Mouse (Mus musculus): ENCODE results near the gene Gm4869. TPM values are rescaled to one million over a fixed set of nuclear protein-coding genes. Genes with fewer than 3 reads are reported as not detected.
A peak's percentile ranks its signal among the peaks of the same experiment; 100 is the strongest.
"Not testable (repeated sequence)": the region's sequence is repeated elsewhere in the genome, so short reads cannot be mapped to it uniquely, and the experiment has no call there.

Gene Gm4869
- polyA plus RNA-seq, 1 experiment from 2014 or later, result not detected

- WGBS, result 68% methylated on average over 4 of the region's 4 CpGs
- H3K9ac ChIP-seq (replicated peaks), result peak overlapping the region; percentile 93
- H3K9me3 ChIP-seq, result no peaks in the 10 kb centered on the region
- no peak overlapping the region for H3K27ac ChIP-seq (replicated peaks)
- H3K4me3 ChIP-seq, result peak overlapping the region; percentile 98
- H3K4me1 ChIP-seq, result peaks cover 31% of the 10 kb centered on the region
- peak overlapping the region; percentile 90 for H3K4me2 ChIP-seq (replicated peaks)
- H3K27me3 ChIP-seq, result no peaks in the 10 kb centered on the region
- 0 out of 2 replicates have a peak, but pooled peaks cover 5% of the 10 kb centered on the region for H3K36me3 ChIP-seq
- ATAC-seq (replicated peaks), result no peak
Measured at GRCm38 (mm10) chr5:140420616-140421015, 24.8 kb upstream of the Gm4869 start.

- Histone ChIP-seq H3K4me3 (no peak overlapping the region), H3K9ac (replicated peaks) (no peak overlapping the region), H3K9me3 (no peaks in the 10 kb centered on the region), H3K27ac (replicated peaks) (no peak overlapping the region), H3K4me1 (peaks cover 19% of the 10 kb centered on the region), H3K36me3 (peaks cover 43% of the 10 kb centered on the region), H3K27me3 (no peaks in the 10 kb centered on the region), H3K4me2 (replicated peaks) (no peak overlapping the region)
- ATAC-seq (replicated peaks), result no peak
- 96% methylated on average over 17 of the region's 17 CpGs for WGBS
Measured at GRCm38 (mm10) chr5:140425016-140425783, 20.2 kb upstream of the Gm4869 start.

DNA sequence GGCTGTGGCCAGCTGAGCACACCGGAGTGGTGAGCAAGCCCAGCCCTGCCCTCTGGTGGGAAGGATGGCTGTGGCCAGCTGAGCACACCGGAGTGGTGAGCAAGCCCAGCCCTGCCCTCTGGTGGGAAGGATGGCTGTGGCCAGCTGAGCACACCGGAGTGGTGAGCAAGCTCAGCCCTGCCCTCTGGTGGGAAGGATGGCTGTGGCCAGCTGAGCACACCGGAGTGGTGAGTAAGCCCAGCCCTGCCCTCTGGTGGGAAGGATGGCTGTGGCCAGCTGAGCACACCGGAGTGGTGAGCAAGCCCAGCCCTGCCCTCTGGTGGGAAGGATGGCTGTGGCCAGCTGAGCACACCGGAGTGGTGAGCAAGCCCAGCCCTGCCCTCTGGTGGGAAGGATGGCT lies 6.3 kb upstream of the Gm4869 start:
- H3K36me3 ChIP-seq, result peaks cover 69% of the 10 kb centered on the region
- not testable (repeated sequence) for H3K4me1 ChIP-seq; H3K27me3 ChIP-seq; H3K9me3 ChIP-seq; H3K27ac ChIP-seq (replicated peaks); H3K9ac ChIP-seq (replicated peaks); H3K4me3 ChIP-seq; ATAC-seq (replicated peaks); H3K4me2 ChIP-seq (replicated peaks)
- WGBS, result 100% methylated on average over 1 of the region's 6 CpGs

GRCm38 (mm10) chr5:140441406-140441805 lies 4.0 kb upstream of the Gm4869 start:
- Histone ChIP-seq H3K4me3 (no peak overlapping the region), H3K4me2 (replicated peaks) (no peak overlapping the region), H3K4me1 (no peaks in the 10 kb centered on the region), H3K27me3 (no peaks in the 10 kb centered on the region), H3K27ac (replicated peaks) (no peak overlapping the region), H3K9me3 (no peaks in the 10 kb centered on the region), H3K36me3 (peaks cover 65% of the 10 kb centered on the region), H3K9ac (replicated peaks) (no peak overlapping the region)
- no peak for ATAC-seq (replicated peaks)
- WGBS, result 93% methylated on average over 2 of the region's 3 CpGs

- WGBS, result 90% methylated on average over 4 of the region's 4 CpGs
- ATAC-seq (replicated peaks), result no peak
- peaks cover 44% of the 10 kb centered on the region for H3K36me3 ChIP-seq
Measured at GRCm38 (mm10) chr5:140444012-140444411, 1.4 kb upstream of the Gm4869 start.

DNA sequence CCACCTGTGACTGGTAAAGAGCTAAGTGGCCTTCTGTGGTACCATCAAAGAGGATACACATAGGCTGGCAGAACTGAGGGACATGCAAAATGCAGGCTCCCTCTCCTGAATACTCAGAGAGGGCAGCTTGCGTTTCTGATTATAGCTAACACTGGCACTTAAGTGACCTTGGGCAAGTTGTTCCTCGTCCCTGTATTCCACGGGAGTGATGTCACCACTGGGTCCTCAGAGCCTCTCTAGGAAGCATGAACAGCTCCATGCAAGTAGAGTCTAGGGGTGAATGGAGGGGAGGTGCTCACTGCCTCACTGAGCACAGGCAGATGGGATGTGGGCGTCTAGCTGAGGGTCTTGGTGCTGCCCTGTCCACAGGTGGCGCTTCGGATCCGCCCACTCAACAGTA lies 609 bp downstream of the Gm4869 start:
- Histone ChIP-seq H3K27me3 (no peaks in the 10 kb centered on the region), H3K4me1 (no peaks in the 10 kb centered on the region), H3K36me3 (peaks cover 30% of the 10 kb centered on the region), H3K4me3 (no peak overlapping the region), H3K9me3 (no peaks in the 10 kb centered on the region), H3K9ac (replicated peaks) (no peak overlapping the region), H3K27ac (replicated peaks) (no peak overlapping the region), H3K4me2 (replicated peaks) (no peak overlapping the region)
- WGBS, result 80% methylated on average over 7 of the region's 7 CpGs
- no peak for ATAC-seq (replicated peaks)

More at GRCm38 (mm10) chr5:140444012-140444411, 1.4 kb upstream of the Gm4869 start:
- Histone ChIP-seq H3K9ac (replicated peaks) (no peak overlapping the region), H3K27ac (replicated peaks) (no peak overlapping the region), H3K4me1 (no peaks in the 10 kb centered on the region), H3K9me3 (no peaks in the 10 kb centered on the region), H3K4me2 (replicated peaks) (no peak overlapping the region), H3K27me3 (no peaks in the 10 kb centered on the region), H3K4me3 (no peak overlapping the region)

DNA sequence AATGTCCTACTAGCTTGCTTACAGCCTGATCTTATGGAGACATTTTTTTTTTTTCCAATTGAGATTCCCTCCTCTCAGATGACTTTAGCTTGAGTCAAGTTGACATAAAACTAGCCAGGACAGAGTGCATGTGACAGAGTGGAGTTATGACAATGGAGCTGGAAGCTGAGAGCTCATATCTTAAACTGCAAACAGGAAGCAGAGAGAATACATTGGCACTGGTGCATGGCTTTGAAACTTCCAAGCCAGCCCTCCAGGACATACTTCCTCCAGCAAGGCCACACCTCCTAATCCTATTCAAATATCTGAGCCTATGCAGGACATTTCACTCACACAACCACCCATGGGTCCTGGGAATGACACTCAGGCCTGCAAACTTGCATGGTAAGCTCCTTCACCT lies 9.0 kb downstream of the Gm4869 start:
- ATAC-seq (replicated peaks), result no peak
- no peak overlapping the region for H3K27ac ChIP-seq (replicated peaks)
- no peaks in the 10 kb centered on the region for H3K36me3 ChIP-seq
- H3K4me3 ChIP-seq, result no peak overlapping the region
- no peaks in the 10 kb centered on the region for H3K4me1 ChIP-seq
- H3K9ac ChIP-seq (replicated peaks), result no peak overlapping the region
- H3K4me2 ChIP-seq (replicated peaks), result no peak overlapping the region
- no peaks in the 10 kb centered on the region for H3K9me3 ChIP-seq
- no peaks in the 10 kb centered on the region for H3K27me3 ChIP-seq

DNA sequence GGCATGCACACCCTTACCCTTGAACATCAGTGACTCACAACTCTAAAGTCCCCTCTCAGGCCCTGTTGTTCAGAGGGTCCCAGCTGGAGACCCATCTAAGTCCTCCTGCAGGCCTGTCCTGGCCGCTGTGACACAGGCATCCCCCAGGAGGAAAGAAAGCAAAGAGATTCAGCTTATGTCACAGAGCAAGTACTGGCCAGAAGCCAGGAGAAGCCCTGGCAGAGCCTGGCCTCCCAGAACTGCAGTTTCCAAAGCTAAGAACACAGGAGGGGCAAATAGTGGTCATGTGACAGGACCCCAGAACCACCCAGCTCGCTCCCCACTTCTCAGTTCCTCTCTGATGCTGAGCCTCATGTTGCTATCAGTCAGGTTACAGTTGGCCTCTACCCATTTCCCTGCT lies 10.0 kb downstream of the Gm4869 start:
- no peaks in the 10 kb centered on the region for H3K36me3 ChIP-seq
- WGBS, result 62% methylated on average over 2 of the region's 2 CpGs

DNA sequence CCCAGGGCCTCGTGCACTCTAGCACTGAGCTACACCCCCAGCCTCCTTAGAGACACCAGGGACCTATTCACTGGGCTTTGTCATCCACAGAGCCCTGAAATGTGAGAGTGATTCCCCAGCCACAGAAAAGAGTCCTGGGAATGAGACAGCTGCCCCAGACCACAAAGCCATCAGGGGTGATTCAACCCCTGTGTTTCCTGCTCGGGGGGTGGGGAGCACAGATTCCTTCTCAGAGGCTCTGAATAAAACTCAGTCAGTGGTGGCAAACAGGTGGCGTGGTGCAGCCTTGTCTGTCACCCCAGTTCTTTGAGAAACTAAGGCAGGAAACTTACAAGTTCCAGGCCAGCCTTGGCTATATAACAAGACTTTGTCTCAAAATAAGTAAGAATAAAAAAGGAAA lies 16.0 kb downstream of the Gm4869 start:
- Histone ChIP-seq H3K4me3 (no peak overlapping the region), H3K27ac (replicated peaks) (no peak overlapping the region), H3K4me2 (replicated peaks) (no peak overlapping the region), H3K9me3 (no peaks in the 10 kb centered on the region), H3K27me3 (no peaks in the 10 kb centered on the region), H3K36me3 (no peaks in the 10 kb centered on the region), H3K9ac (replicated peaks) (no peak overlapping the region), H3K4me1 (no peaks in the 10 kb centered on the region)
- no peak for ATAC-seq (replicated peaks)
- 85% methylated on average over 3 of the region's 3 CpGs for whole genome bisulfite sequencing

More for the DNA sequence above, 10.0 kb downstream of the Gm4869 start:
- no peak for ATAC-seq (replicated peaks)
- H3K9me3 ChIP-seq, result no peaks in the 10 kb centered on the region
- no peak overlapping the region for H3K4me2 ChIP-seq (replicated peaks)
- H3K4me1 ChIP-seq, result no peaks in the 10 kb centered on the region
- no peak overlapping the region for H3K9ac ChIP-seq (replicated peaks)
- H3K4me3 ChIP-seq, result no peak overlapping the region
- H3K27ac ChIP-seq (replicated peaks), result no peak overlapping the region
- H3K27me3 ChIP-seq, result no peaks in the 10 kb centered on the region

GRCm38 (mm10) chr5:140463151-140463550 lies 17.7 kb downstream of the Gm4869 start:
- not testable (repeated sequence) for H3K9ac ChIP-seq (replicated peaks); H3K4me1 ChIP-seq; ATAC-seq (replicated peaks); H3K4me2 ChIP-seq (replicated peaks); H3K9me3 ChIP-seq; H3K27ac ChIP-seq (replicated peaks); H3K27me3 ChIP-seq; H3K36me3 ChIP-seq; H3K4me3 ChIP-seq
- WGBS, result 88% methylated on average over 2 of the region's 2 CpGs

DNA sequence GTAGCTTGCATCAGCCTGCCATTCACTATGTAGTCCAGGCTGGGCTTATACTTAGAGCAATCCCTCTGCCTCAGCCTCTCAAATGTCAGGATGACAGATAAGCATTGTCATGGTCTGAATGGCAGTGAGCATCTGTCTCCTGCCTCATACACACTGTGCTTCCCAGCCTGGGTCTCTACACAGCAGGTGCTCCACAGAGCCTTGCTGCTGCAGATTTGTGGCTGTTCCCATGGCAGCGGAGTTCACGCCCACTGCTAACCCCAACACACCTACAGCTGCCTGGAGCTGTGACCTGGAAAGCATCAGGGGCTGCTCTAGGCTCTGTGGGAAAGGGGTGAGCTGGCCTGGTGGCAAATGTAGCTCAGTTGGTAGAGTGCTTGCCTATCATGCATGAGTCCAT lies 19.5 kb downstream of the Gm4869 start:
- Histone ChIP-seq H3K4me1 (no peaks in the 10 kb centered on the region), H3K4me2 (replicated peaks) (no peak overlapping the region), H3K27ac (replicated peaks) (no peak overlapping the region), H3K9me3 (no peaks in the 10 kb centered on the region), H3K36me3 (no peaks in the 10 kb centered on the region), H3K9ac (replicated peaks) (no peak overlapping the region), H3K4me3 (no peak overlapping the region), H3K27me3 (no peaks in the 10 kb centered on the region)
- 81% methylated on average over 2 of the region's 2 CpGs for WGBS
- ATAC-seq (replicated peaks), result no peak

DNA sequence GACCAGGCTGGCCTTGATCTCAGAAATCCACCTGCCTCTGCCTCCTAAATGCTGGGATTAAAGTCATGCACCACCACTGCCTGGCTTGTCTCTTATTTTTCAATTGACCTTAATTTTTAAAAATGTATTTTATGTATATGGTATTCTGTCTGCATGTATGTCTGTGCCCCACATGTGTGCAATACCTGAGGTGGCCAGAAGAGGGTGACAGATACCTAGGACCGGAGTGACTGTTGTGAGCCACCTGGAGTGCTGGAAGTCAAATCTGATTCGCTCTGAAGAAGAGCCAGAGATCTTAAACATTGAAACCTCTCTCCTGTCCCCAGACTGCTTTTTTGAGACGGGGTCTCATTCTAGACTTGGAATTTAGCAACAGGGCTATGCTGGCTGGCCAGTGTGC lies 26.9 kb downstream of the Gm4869 start:
- no peak overlapping the region for H3K9ac ChIP-seq (replicated peaks)
- H3K27ac ChIP-seq (replicated peaks), result no peak overlapping the region
- H3K9me3 ChIP-seq, result no peaks in the 10 kb centered on the region
- H3K4me1 ChIP-seq, result no peaks in the 10 kb centered on the region
- no peak overlapping the region for H3K4me2 ChIP-seq (replicated peaks)
- WGBS, result 84% methylated on average over 3 of the region's 3 CpGs
- no peak for ATAC-seq (replicated peaks)
- no peak overlapping the region for H3K4me3 ChIP-seq
- no peaks in the 10 kb centered on the region for H3K27me3 ChIP-seq
- no peaks in the 10 kb centered on the region for H3K36me3 ChIP-seq

DNA sequence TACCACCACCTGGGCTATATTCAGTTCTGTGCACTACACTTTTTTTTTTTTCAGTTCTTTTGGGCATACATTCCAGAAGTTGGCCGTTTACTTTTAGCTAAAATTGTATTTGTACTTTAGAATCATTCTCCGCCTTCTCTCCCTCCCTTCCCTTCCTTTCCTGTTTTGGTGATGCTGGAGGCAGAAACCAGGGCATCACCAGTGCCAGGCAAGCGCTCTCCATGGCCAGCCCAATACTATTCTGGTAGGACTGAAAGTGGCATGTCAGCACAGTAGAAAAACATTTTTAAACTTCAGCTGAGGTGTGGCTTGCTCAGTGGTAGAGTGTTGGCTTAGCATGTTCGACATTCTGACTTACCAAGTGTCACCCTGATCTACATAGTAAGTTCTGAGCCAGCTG lies 36.0 kb downstream of the Gm4869 start:
- H3K4me2 ChIP-seq (replicated peaks), result no peak overlapping the region
- no peaks in the 10 kb centered on the region for H3K27me3 ChIP-seq
- H3K9ac ChIP-seq (replicated peaks), result no peak overlapping the region
- ATAC-seq (replicated peaks), result no peak
- WGBS, result 78% methylated on average over 4 of the region's 4 CpGs
- H3K9me3 ChIP-seq, result no peaks in the 10 kb centered on the region
- no peak overlapping the region for H3K4me3 ChIP-seq
- H3K27ac ChIP-seq (replicated peaks), result no peak overlapping the region
- H3K4me1 ChIP-seq, result no peaks in the 10 kb centered on the region
- H3K36me3 ChIP-seq, result no peaks in the 10 kb centered on the region

Data from forebrain, embryonic 15.5 days (tissue).